Mouse (Mus musculus) liver, adult 2 months (tissue): ENCODE data around the gene Sdk2.

Experiments used
- CTCF ChIP-seq: fragments of 200-500 bp; IDR thresholded peaks from 2 replicates; pipeline ENCODE4 v1.5.1; 2011; ENCODE audit warnings: low read depth, low read length, control low read depth
- POLR2A ChIP-seq: fragments of 200-500 bp; IDR thresholded peaks from 2 replicates; pipeline ENCODE4 v1.6.1; 2011; ENCODE audit warnings: low read length, control low read depth; ENCODE audit not compliant: insufficient read depth; ENCODE audit errors: extremely low read depth

GRCm38 (mm10) chr11:113752685-113753430 is 314.0 kb downstream of the Sdk2 start:
- TF ChIP-seq CTCF (no peak), POLR2A (no peak)
